Mouse (Mus musculus): ENCODE data around the gene Vamp1. TPM values are rescaled to one million over a fixed set of nuclear protein-coding genes. Genes with fewer than 3 reads are reported as not detected.

Vamp1 gene
- total and polyA plus RNA-seq, 3 experiments, result 1.5 to 5.5 TPM; not detected in 1

DNA sequence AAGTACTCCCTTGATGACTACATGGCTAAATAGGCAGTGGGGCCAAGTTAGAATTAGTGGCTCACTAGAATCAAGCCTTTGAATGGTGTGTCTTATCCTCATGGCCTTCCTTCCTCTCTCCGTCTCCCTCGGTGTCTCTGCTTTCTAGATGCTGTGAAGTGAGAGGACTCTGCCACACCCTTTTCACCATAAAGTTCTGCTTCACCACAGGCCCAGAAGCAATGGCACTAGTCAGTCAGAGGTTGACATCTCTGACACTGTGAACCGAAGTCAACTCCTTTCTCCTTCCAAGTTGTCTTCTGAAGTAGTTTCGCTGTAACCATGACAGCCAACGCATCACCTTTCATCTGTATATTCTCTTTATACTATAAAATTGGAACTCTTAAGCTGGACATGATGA, 24.2 kb downstream of the Vamp1 start:
- H3K9ac ChIP-seq (ENCODE audit: control insufficient read depth, low read depth, low read length, poor library complexity, severe bottlenecking), result no peak overlapping the region
- H3K79me2 ChIP-seq (ENCODE audit: control insufficient read depth, insufficient read depth, low read length, poor library complexity), result no peaks in the 10 kb centered on the region
- no peaks in the 10 kb centered on the region for H3K9me3 ChIP-seq (replicated peaks; ENCODE audit: insufficient read depth, low read length)
- H3K36me3 ChIP-seq (ENCODE audit: control insufficient read depth in 1 of 2, insufficient read depth in 2 of 2, low read length in 2 of 2), result no peaks in the 10 kb centered on the region
- H3K4me1 ChIP-seq (ENCODE audit: control insufficient read depth in 1 of 2, insufficient read depth in 2 of 2, low read length in 2 of 2), result peaks cover 0 to 4% of the 10 kb centered on the region in 2 experiments; a peak in 2 of 4 replicates
- H3K27me3 ChIP-seq (ENCODE audit: control insufficient read depth in 1 of 2, insufficient read depth in 2 of 2, low read length in 2 of 2), result no peaks in the 10 kb centered on the region
- DNase-seq (ENCODE audit: low read depth, low spot score), result no peak
- no peak for TF ChIP-seq MAFK (IDR thresholded peaks at IDR 0.05; ENCODE audit: borderline replicate concordance, low read depth, low read length)
- no peak for TF ChIP-seq TBP (IDR thresholded peaks at IDR 0.05; ENCODE audit: low read depth, low read length)
- no peak for TF ChIP-seq KAT2A (conservative IDR thresholded peaks at IDR 0.05; ENCODE audit: low read depth, low read length)
- TF ChIP-seq GABPA (IDR thresholded peaks at IDR 0.05; ENCODE audit: low read depth, low read length), result no peak
- TF ChIP-seq POLR2A (IDR thresholded peaks at IDR 0.05; ENCODE audit: control insufficient read depth in 1 of 2, insufficient read depth in 1 of 2, low read depth in 1 of 2, low read length in 2 of 2, poor library complexity in 1 of 2), result no peak
- TF ChIP-seq ZMIZ1 (IDR thresholded peaks at IDR 0.05; ENCODE audit: low read depth, low read length), result no peak
- no peak for TF ChIP-seq ZKSCAN1 (IDR thresholded peaks at IDR 0.05; ENCODE audit: low read depth, low read length)
- no peak for TF ChIP-seq SIN3A (IDR thresholded peaks at IDR 0.05; ENCODE audit: low read length)
- TF ChIP-seq MAX (IDR thresholded peaks at IDR 0.05; ENCODE audit: low read length), result no peak
- no peak for TF ChIP-seq CTCF (IDR thresholded peaks at IDR 0.05 in 2 of 3, conservative IDR thresholded peaks at IDR 0.05 in 1 of 3; ENCODE audit: control insufficient read depth in 1 of 3, insufficient read depth in 1 of 3, low read depth in 2 of 3, low read length in 3 of 3, poor library complexity in 1 of 3, severe bottlenecking in 1 of 3)
- TF ChIP-seq POLR2AphosphoS5 (IDR thresholded peaks at IDR 0.05; ENCODE audit: borderline replicate concordance, low read depth, low read length), result no peak
- H3K27ac ChIP-seq (ENCODE audit: control insufficient read depth, low read depth, low read length), result no peak overlapping the region
- H3K4me3 ChIP-seq (ENCODE audit: control insufficient read depth in 1 of 2, insufficient read depth in 1 of 2, low read depth in 2 of 2, low read length in 2 of 2), result no peak overlapping the region

DNA sequence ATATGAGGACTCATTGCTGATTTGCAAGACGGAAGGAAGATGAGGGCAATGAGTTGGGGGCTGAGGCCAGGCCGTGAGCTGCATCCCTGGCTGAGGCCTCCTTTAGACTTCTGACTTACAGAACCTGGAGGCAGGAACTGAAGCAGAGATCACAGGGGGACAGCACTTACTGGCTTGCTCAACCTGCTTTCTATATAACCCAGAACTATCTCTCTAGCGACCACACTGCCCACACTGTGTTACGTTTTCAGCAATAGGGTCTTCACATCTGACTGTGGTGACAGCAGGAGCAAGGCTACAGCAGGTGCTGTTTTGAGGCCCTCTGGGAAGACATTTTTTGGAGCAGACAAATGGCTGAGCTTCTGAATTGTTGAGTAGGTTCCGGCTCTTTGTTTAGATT, 25.3 kb downstream of the Vamp1 start:
- H3K27ac ChIP-seq (ENCODE audit: control insufficient read depth, low read depth, low read length), result no peak overlapping the region
- no peaks in the 10 kb centered on the region for H3K27me3 ChIP-seq (ENCODE audit: control insufficient read depth in 1 of 2, insufficient read depth in 2 of 2, low read length in 2 of 2)
- TF ChIP-seq CHD2 (IDR thresholded peaks at IDR 0.05; ENCODE audit: low read length) (no peak), ZMIZ1 (IDR thresholded peaks at IDR 0.05; ENCODE audit: low read depth, low read length) (no peak), ZC3H11A (IDR thresholded peaks at IDR 0.05; ENCODE audit: low read depth, low read length) (no peak), HCFC1 (IDR thresholded peaks at IDR 0.05; ENCODE audit: low read depth, low read length) (no peak), TCF12 (IDR thresholded peaks at IDR 0.05; ENCODE audit: low read depth, low read length) (no peak), JUND (IDR thresholded peaks at IDR 0.05; ENCODE audit: low read depth, low read length) (no peak), CTCF (IDR thresholded peaks at IDR 0.05 in 2 of 3, conservative IDR thresholded peaks at IDR 0.05 in 1 of 3; ENCODE audit: control insufficient read depth in 1 of 3, insufficient read depth in 1 of 3, low read depth in 2 of 3, low read length in 3 of 3, poor library complexity in 1 of 3, severe bottlenecking in 1 of 3) (no peak), EP300 (IDR thresholded peaks at IDR 0.05; ENCODE audit: low read depth in 1 of 2, low read length in 2 of 2) (no peak), ZNF384 (IDR thresholded peaks at IDR 0.05; ENCODE audit: low read depth, low read length) (no peak), SMC3 (IDR thresholded peaks at IDR 0.05; ENCODE audit: low read depth, low read length) (no peak), BHLHE40 (IDR thresholded peaks at IDR 0.05; ENCODE audit: borderline replicate concordance, low read depth, low read length) (no peak), GATA1 (IDR thresholded peaks at IDR 0.05; ENCODE audit: low read depth, low read length) (no peak), CHD1 (IDR thresholded peaks at IDR 0.05; ENCODE audit: low read depth, low read length) (no peak), SIN3A (IDR thresholded peaks at IDR 0.05; ENCODE audit: low read length) (no peak), ETS1 (IDR thresholded peaks at IDR 0.05; ENCODE audit: low read depth, low read length) (no peak), MAFK (IDR thresholded peaks at IDR 0.05; ENCODE audit: borderline replicate concordance, low read depth, low read length) (no peak), USF2 (IDR thresholded peaks at IDR 0.05; ENCODE audit: borderline replicate concordance in 1 of 2, insufficient read depth in 1 of 2, low read depth in 1 of 2, low read length in 2 of 2) (no peak), MAX (IDR thresholded peaks at IDR 0.05; ENCODE audit: low read length) (no peak)
- H3K9me3 ChIP-seq (replicated peaks; ENCODE audit: insufficient read depth, low read length), result no peaks in the 10 kb centered on the region
- no peak overlapping the region for H3K9ac ChIP-seq (ENCODE audit: control insufficient read depth, low read depth, low read length, poor library complexity, severe bottlenecking)
- no peaks in the 10 kb centered on the region for H3K36me3 ChIP-seq (ENCODE audit: control insufficient read depth in 1 of 2, insufficient read depth in 2 of 2, low read length in 2 of 2)
- peaks cover 0 to 4% of the 10 kb centered on the region in 2 experiments; a peak in 2 of 4 replicates for H3K4me1 ChIP-seq (ENCODE audit: control insufficient read depth in 1 of 2, insufficient read depth in 2 of 2, low read length in 2 of 2)
- DNase-seq (ENCODE audit: low read depth, low spot score), result no peak
- no peak overlapping the region for H3K4me3 ChIP-seq (ENCODE audit: control insufficient read depth in 1 of 2, insufficient read depth in 1 of 2, low read depth in 2 of 2, low read length in 2 of 2)
- H3K79me2 ChIP-seq (ENCODE audit: control insufficient read depth, insufficient read depth, low read length, poor library complexity), result no peaks in the 10 kb centered on the region
